Mouse (Mus musculus): ENCODE results near the gene Tmem117.

GRCm38 (mm10) chr15:94630553-94630952, 1.5 kb downstream of the Tmem117 start:
- TF ChIP-seq MAX (IDR thresholded peaks at IDR 0.05; ENCODE audit: low read length): no peak
- no peak for TF ChIP-seq BHLHE40 (IDR thresholded peaks at IDR 0.05; ENCODE audit: borderline replicate concordance, low read depth, low read length)
- TF ChIP-seq CTCF (IDR thresholded peaks at IDR 0.05 in 2 of 3, conservative IDR thresholded peaks at IDR 0.05 in 1 of 3; ENCODE audit: control insufficient read depth in 1 of 3, insufficient read depth in 1 of 3, low read depth in 2 of 3, low read length in 3 of 3, poor library complexity in 1 of 3, severe bottlenecking in 1 of 3): no peak
- no peak for TF ChIP-seq POLR2A (IDR thresholded peaks at IDR 0.05; ENCODE audit: control insufficient read depth in 1 of 2, insufficient read depth in 1 of 2, low read depth in 1 of 2, low read length in 2 of 2, poor library complexity in 1 of 2)
- TF ChIP-seq ELF1 (IDR thresholded peaks at IDR 0.05; ENCODE audit: low read depth, low read length): no peak
- no peak for TF ChIP-seq TAL1 (IDR thresholded peaks at IDR 0.05; ENCODE audit: low read length)
